Mouse (Mus musculus) T-helper 17 cell (primary cell): ENCODE measurements at regions not wholly inside any gene's neighbourhood (a gene's known extent, or its start where the extent isn't known, plus 50 kb on each side); places are given as distances from the start of the nearest gene placed in this dataset.
"Not testable (repeated sequence)": the region's sequence is repeated elsewhere in the genome, so short reads cannot be mapped to it uniquely, and the experiment has no call there.

ENCODE experiments used
- in situ Hi-C, 2 experiments: fragments of 300-600 bp; cut with MboI, MseI; formaldehyde crosslinking; loops; 1 replicate in 1 of 2; 2 replicates in 1 of 2; pipeline ENCODE4 v1.15.1; 2025; ENCODE audit warnings: high pct_unique_total_duplicates in 2 of 2

GRCm38 (mm10) chr4:3049972-3050846 is 116.9 kb upstream of the Vmn1r2 start:
- in situ Hi-C loops: loop anchor here (5.0 to 10.0 kb wide), 3 partner anchors 52 to 255 kb away; no protein-coding TSS in a partner anchor

- in situ Hi-C loops: loop anchor here (5.0 kb wide), 1 partner anchor 52 kb away; no protein-coding TSS in a partner anchor
Measured at GRCm38 (mm10) chr4:3050847-3051135, 116.3 kb upstream of the Vmn1r2 start.

DNA sequence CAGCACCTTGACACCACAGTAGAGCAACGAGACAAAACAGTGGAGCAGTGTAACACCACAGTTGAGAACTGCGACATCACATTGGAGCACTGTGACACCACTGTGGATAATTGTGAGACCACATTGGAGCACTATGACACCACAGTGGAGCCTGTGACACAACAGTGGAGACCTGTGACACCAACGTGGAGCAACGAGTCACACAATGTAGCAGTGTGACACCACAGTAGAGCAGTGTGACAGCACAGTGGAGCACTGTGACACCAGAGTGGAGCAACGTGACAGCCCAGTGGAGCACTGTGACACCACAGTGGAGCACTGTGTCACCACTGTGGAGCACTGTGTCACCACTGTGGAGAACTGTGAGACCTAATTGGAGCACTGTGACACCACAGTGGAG is 115.9 kb upstream of the Vmn1r2 start:
- in situ Hi-C loops: loop anchor here (5.0 kb wide), 1 partner anchor 51 kb away; no protein-coding TSS in a partner anchor

GRCm38 (mm10) chr4:3052314-3053059 is 114.6 kb upstream of the Vmn1r2 start:
- in situ Hi-C loops: loop anchor here (5.0 kb wide), 1 partner anchor 50 kb away; no protein-coding TSS in a partner anchor

DNA sequence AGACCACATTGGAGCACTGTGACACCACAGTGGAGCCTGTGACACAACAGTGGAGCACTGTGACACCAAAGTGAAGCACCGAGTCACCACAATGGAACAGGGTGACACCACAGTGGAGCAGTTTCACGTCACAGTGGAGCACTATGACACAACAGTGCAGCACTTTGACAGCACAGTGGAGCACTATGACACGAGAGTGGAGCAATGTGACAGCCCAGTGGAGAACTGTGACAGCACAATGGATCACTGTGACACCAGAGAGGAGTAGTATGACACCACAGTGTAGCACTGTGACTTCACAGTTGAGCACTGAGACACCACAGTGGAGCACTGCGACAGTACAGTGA is 114.1 kb upstream of the Vmn1r2 start:
- in situ Hi-C loops: loop anchor here (5.0 kb wide), 1 partner anchor 49 kb away; no protein-coding TSS in a partner anchor

DNA sequence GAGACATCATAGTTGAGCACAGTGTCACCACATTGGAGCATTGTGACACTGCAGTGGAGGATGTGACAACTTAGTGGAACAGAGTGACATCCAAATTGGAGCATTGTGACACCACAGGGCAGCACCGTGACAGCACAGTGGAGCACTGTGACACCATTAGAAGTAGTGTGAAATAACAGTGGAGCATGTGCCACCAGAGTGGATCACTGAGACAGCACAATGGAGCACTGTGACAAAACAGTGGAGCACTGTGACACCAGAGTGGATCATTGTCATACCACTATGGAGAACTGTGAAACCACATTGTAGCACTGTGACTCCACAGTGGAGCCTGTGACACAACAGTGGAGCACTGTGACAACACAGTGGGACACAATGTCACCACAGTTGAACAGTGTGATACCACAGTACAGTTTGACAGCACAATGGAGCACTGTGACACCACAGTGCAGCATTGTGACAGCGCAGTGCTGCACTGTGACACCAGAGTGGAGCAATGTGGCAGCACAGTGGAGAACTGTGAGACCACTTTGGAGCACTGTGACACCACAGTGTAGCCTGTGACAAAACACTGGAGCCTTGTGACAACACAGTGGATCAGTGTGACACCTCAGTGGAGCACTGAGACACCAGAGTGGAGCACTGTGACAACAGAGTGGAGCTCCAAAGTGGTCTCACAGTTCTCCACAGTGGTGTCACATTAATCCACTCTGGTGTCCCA is 113.5 kb upstream of the Vmn1r2 start:
- in situ Hi-C loops: loop anchor here (5.0 kb wide), 1 partner anchor 49 kb away; no protein-coding TSS in a partner anchor

DNA sequence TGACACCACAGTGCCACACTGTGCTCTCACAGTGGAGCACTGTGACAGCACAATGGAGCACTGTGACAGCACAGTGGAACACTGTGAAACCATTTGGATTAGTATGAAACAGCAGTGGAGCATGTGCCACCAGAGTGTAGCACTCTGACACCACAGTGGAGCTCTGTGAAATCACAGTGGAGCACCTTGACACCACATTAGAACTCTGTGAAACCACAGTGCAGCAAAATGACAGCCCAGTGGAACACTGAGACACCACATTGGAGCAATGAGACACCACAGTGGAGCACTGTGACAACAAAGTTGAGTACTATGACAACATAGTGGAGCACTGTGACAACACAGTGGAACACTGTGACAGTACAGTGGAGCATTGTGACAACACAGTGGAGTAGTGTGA is 112.2 kb upstream of the Vmn1r2 start:
- in situ Hi-C loops: loop anchor here (5.0 kb wide), 1 partner anchor 47 kb away; no protein-coding TSS in a partner anchor

GRCm38 (mm10) chr4:3055396-3055795 is 111.7 kb upstream of the Vmn1r2 start:
- in situ Hi-C loops: no loop called here

- in situ Hi-C loops: no loop called here
Measured at GRCm38 (mm10) chr4:3059511-3060054, 107.5 kb upstream of the Vmn1r2 start.

DNA sequence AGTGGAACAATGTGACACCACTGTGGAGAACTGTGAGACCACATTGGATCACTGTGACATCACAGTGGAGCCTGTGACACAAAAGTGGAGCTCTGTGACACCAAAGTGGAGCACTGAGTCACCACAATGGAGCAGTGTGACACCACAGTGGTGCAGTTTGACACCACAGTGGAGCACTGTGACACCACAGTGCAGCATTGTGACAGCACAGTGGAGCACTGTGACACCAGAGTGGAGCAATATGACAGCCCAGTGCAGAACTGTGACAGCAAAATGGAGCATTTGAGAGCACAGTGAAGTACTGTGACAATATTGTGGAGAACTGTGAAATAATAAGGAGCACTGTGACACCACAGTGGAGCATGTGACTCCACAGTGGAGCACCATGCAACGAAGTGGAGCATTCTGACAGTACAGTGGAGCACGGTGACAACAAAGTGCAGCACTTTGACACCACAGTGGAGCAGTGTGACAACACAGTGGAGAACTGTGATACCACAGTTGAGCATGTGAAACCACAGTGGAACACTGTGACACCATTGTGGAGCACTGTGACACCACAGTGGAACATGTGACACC is 105.0 kb upstream of the Vmn1r2 start:
- in situ Hi-C loops: no loop called here

DNA sequence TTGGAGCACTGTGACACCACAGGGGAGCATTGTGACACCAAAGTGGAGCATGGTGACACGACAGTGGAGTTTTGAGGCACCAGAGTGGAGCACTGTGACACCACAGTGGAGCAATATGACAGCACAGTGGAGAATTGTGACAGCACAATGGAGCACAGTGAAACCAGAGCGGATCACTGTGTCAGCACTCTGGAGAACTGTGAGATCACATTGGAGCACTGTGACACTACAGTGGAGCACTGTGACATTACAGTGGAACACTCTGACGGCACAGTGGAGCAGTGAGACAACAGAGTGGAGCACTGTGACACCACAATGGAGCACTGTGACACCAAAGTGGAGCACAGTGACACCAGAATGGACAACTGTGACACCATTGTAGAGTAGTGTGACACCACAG is 103.2 kb upstream of the Vmn1r2 start:
- in situ Hi-C loops: no loop called here

DNA sequence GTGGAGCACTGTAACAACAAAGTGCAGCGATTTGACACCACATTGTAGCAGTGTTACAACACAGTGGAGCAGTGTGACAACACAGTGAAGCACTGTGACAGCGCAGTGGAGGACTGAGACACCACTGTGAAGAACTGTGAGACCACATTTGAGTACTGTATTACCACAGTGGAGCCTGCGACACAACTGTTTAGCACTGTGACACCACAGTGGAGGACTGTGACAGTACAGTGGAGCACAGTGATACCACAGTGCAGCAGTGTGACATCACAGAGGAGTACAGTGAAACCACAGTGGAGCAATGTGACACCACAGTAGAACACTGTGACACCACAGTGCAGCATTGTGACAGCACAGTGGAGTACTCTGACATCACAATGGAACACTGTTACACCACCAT is 102.5 kb upstream of the Vmn1r2 start:
- in situ Hi-C loops: no loop called here

DNA sequence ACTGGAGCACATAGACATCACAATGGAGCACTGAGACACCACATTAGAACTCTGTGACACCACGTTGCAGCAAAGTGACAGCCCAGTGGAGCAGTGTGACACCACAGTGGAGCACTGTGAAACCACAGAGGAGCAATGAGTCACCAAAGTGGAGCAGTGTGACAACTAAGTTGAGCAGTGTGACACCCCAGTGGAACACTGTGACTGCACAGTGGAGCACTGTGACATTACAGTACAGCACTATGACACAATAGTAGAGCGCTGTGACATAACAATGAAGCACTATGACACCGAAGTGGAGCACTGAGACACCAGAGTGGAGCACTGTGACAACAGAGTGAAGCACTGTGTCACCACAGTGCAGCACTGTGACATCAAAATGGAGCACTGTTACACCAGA is 101.8 kb upstream of the Vmn1r2 start:
- in situ Hi-C loops: not testable (repeated sequence)

- in situ Hi-C loops: no loop called here
Measured at GRCm38 (mm10) chr4:3066051-3066736, 100.9 kb upstream of the Vmn1r2 start.

- in situ Hi-C loops: no loop called here
Measured at GRCm38 (mm10) chr4:3067265-3067664, 99.9 kb upstream of the Vmn1r2 start.

- in situ Hi-C loops: no loop called here
Measured at GRCm38 (mm10) chr4:3067666-3068065, 99.5 kb upstream of the Vmn1r2 start.

DNA sequence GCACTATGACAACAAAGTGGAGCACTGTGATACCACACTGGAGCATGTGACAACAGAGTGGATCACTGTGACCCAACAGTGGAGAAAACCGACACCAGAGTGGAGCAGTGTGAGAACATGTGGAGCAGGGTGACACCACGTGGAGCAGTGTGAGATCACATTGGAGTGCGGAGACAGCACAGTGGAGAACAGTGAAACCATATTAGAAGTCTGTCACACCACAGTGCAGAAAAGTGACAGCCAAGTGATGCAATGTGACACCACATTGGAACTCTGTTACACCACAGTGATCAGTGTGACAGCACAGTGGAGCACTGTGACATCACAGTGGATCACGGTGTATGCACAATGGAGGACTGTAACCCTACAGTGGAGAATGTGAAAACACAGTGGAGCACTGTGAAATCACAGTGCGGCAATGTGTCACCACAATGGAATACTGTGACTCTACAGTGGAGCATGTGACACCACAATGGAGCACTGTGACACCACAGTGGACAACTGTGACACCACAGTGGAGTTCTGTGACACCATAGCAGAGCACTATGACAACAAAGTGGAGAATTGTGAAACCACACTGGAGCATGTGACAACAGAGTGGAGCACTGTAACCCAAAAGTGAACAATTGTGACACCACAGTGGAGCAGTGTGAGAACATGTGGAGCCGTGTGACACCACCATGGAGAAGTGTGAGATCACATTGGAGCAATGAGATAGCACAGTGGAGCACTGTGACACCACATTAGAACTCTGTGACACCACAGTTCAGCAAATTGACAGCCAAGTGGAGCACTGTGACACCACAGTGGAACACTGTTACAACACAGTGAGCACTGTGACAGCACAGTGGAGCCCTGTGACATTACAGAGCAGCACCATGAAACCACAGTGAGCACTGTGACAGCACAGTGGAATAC is 98.6 kb upstream of the Vmn1r2 start:
- in situ Hi-C loops: no loop called here

DNA sequence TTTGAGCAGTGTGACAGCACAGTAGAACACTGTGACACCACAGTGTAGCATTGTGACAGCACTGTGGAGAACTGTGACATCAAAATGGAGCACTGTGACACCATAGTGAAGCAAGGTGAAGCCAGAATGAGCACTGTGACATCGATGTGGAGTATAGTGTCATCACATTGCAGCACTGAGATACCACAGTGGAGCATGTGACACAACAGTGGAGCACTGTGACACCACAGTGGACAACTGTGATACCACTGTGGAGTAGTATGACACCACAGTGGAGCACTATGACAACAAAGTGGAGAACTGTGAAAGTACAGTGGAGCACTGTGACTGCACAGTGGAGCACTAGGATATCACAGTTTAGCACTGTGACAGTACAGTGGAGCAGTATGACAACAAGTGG is 97.8 kb upstream of the Vmn1r2 start:
- in situ Hi-C loops: no loop called here

- in situ Hi-C loops: not testable (repeated sequence)
Measured at GRCm38 (mm10) chr4:3071326-3071725, 95.8 kb upstream of the Vmn1r2 start.

- in situ Hi-C loops: loop anchor here (5.0 to 10.0 kb wide), 5 partner anchors 37 to 292 kb away; no protein-coding TSS in a partner anchor
Measured at GRCm38 (mm10) chr4:3079901-3080300, 87.2 kb upstream of the Vmn1r2 start.
